Mouse (Mus musculus) spleen, postnatal 10 days (tissue): ENCODE data around the gene Adamts20.

Experiments
- DNase-seq, 2 experiments: peaks; one replicate each; pipeline ENCODE4 v3.0.0; 2021 to 2022; ENCODE audit warnings: low spot score in 2 of 2

The Adamts20 gene

GRCm38 (mm10) chr15:94344317-94344716 is 120.9 kb downstream of the Adamts20 start:
- DNase-seq: no peak

- DNase-seq: peak; percentile 31 to 78
These were observed 122.9 kb downstream of the Adamts20 start for GRCm38 (mm10) chr15:94342365-94342764.

- no peak for DNase-seq
These were observed 126.2 kb downstream of the Adamts20 start for GRCm38 (mm10) chr15:94339011-94339410.

GRCm38 (mm10) chr15:94334586-94334985 is 130.6 kb downstream of the Adamts20 start:
- DNase-seq: no peak

GRCm38 (mm10) chr15:94326626-94327025 is 138.6 kb downstream of the Adamts20 start:
- DNase-seq: no peak

- DNase-seq: no peak
These were observed 139.6 kb downstream of the Adamts20 start for GRCm38 (mm10) chr15:94325509-94326181.

GRCm38 (mm10) chr15:94316171-94316570 is 149.0 kb downstream of the Adamts20 start:
- no peak for DNase-seq

GRCm38 (mm10) chr15:94309689-94310088 is 155.5 kb downstream of the Adamts20 start:
- DNase-seq: no peak

GRCm38 (mm10) chr15:94307888-94308287 is 157.3 kb downstream of the Adamts20 start:
- no peak for DNase-seq

GRCm38 (mm10) chr15:94303151-94303550 is 162.1 kb downstream of the Adamts20 start:
- DNase-seq: no peak

GRCm38 (mm10) chr15:94294084-94294483 is 171.1 kb downstream of the Adamts20 start:
- no peak for DNase-seq

- DNase-seq: no peak
These were observed 177.2 kb downstream of the Adamts20 start for GRCm38 (mm10) chr15:94288015-94288414.

- no peak for DNase-seq
These were observed 177.7 kb downstream of the Adamts20 start for GRCm38 (mm10) chr15:94287495-94287894.

GRCm38 (mm10) chr15:94276418-94276817 is 188.8 kb downstream of the Adamts20 start:
- no peak for DNase-seq

GRCm38 (mm10) chr15:94265630-94266029 is 199.6 kb downstream of the Adamts20 start:
- peak; percentile 62 to 80 for DNase-seq

GRCm38 (mm10) chr15:94264497-94264879 is 200.7 kb downstream of the Adamts20 start:
- no peak for DNase-seq

GRCm38 (mm10) chr15:94263866-94264496 is 201.2 kb downstream of the Adamts20 start:
- no peak for DNase-seq

- no peak for DNase-seq
These were observed 202.0 kb downstream of the Adamts20 start for GRCm38 (mm10) chr15:94263241-94263640.

GRCm38 (mm10) chr15:94259497-94259896 is 205.7 kb downstream of the Adamts20 start:
- no peak for DNase-seq

GRCm38 (mm10) chr15:94255538-94255937 is 209.7 kb downstream of the Adamts20 start:
- DNase-seq: no peak

- DNase-seq: no peak
These were observed 210.2 kb downstream of the Adamts20 start for GRCm38 (mm10) chr15:94254861-94255516.

- no peak for DNase-seq
These were observed 210.9 kb downstream of the Adamts20 start for GRCm38 (mm10) chr15:94254091-94254860.
